Mouse (Mus musculus) limb, embryonic 11.5 days (tissue): ENCODE results near the gene Pon3. TPM values are rescaled to one million over a fixed set of nuclear protein-coding genes. Genes with fewer than 3 reads are reported as not detected.

Source experiments
- ATAC-seq: fragments of 200-750 bp; cut with Nextera tagmentation; 2 replicates; pipeline ENCODE4 v1.8.0; 2017; ENCODE audit warnings: low read depth; ENCODE audit not compliant: insufficient number of reproducible peaks, low FRiP score, low TSS enrichment
- DNase-seq: peaks from one replicate; pipeline ENCODE4 v3.0.0-alpha.2; 2015; ENCODE audit warnings: low spot score
- H3K27ac ChIP-seq: fragments of 300-500 bp; sonication (generic); replicated peaks from 2 replicates; pipeline ENCODE4 v1.5.1; 2014; ENCODE audit warnings: low read depth, mild to moderate bottlenecking, low read length
- H3K27me3 ChIP-seq: fragments of 300-500 bp; sonication (generic); 2 replicates; pipeline ENCODE4 v1.6.1; 2014; ENCODE audit warnings: mild to moderate bottlenecking, low read length, mixed read lengths; ENCODE audit not compliant: control insufficient read depth, insufficient read depth
- H3K36me3 ChIP-seq: fragments of 300-500 bp; sonication (generic); 2 replicates; pipeline ENCODE4 v1.6.1; 2014; ENCODE audit warnings: mild to moderate bottlenecking, low read length, moderate library complexity, mixed read lengths; ENCODE audit not compliant: control insufficient read depth, insufficient read depth
- H3K4me1 ChIP-seq: fragments of 300-500 bp; sonication (generic); 2 replicates; pipeline ENCODE4 v1.6.1; 2014; ENCODE audit warnings: low read length, mixed read lengths; ENCODE audit not compliant: control insufficient read depth, insufficient read depth
- H3K4me2 ChIP-seq: fragments of 300-500 bp; sonication (generic); 2 replicates; pipeline ENCODE4 v1.6.1; 2014; ENCODE audit warnings: low read depth, mild to moderate bottlenecking, moderate library complexity; ENCODE audit not compliant: severe bottlenecking
- H3K4me3 ChIP-seq: fragments of 300-500 bp; sonication (generic); 2 replicates; pipeline ENCODE4 v1.5.1; 2014; ENCODE audit warnings: low read depth, low read length
- H3K9ac ChIP-seq: fragments of 300-500 bp; sonication (generic); 2 replicates; pipeline ENCODE4 v1.6.1; 2014; ENCODE audit warnings: mild to moderate bottlenecking, low read length
- H3K9me3 ChIP-seq: fragments of 300-500 bp; sonication (generic); 2 replicates; pipeline ENCODE4 v1.6.1; 2016; ENCODE audit warnings: low read length; ENCODE audit not compliant: control insufficient read depth
- WGBS: fragments of 180-500 bp; shearing (Covaris S2); extraction: QIAGEN DNeasy Blood & Tissue Kit; methylation state at CpG from one replicate; pipeline ENCODE4 v1.1.7; 2014; 5-methylcytosine and 5-hydroxymethylcytosine counted together
- polyA plus RNA-seq: library from polyadenylated mRNA; unstranded; fragments of >200 nt; fragmentation: Nextera tagmentation; extraction: Ambion mirVana; gene quantifications from 2 replicates; pipeline ENCODE4 v1.2.1, GENCODE M21; 2014

Pon3 gene
- polyA plus RNA-seq, 1 experiment from 2014 or later: 8.3 TPM

DNA sequence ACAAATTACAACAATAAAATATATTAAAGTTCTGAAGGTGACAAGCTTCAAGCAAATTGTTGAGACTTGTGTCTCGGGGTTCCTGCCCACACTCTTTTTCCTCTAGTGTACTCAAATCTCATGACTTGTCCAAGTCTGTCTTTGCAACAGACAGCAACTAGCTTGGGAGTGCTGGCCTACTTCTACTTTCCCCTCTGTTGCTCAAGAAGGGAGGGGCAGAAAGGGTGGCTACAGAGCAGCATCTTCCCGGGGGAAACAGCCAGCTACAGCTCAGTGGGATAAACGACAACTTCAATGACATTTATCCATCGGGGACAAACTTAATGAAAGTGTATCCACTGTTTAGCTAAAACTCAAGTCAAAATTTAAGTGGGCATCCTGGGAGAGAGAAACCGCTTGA, 36.8 kb upstream of the Pon3 start:
- H3K4me3 ChIP-seq: no peak overlapping the region
- DNase-seq (no peak), ATAC-seq (no peak)
- H3K4me1 ChIP-seq: no peaks in the 10 kb centered on the region
- WGBS: 81% methylated on average over 5 of the region's 5 CpGs
- H3K36me3 ChIP-seq: no peaks in the 10 kb centered on the region
- no peaks in the 10 kb centered on the region for H3K27me3 ChIP-seq
- H3K4me2 ChIP-seq: no peak overlapping the region
- no peak overlapping the region for H3K9ac ChIP-seq
- no peak overlapping the region for H3K27ac ChIP-seq
- no peaks in the 10 kb centered on the region for H3K9me3 ChIP-seq

GRCm38 (mm10) chr6:5291450-5291849, 35.4 kb upstream of the Pon3 start:
- Histone ChIP-seq H3K9me3 (no peaks in the 10 kb centered on the region), H3K4me3 (no peak overlapping the region), H3K4me2 (no peak overlapping the region), H3K36me3 (no peaks in the 10 kb centered on the region), H3K4me1 (no peaks in the 10 kb centered on the region), H3K27ac (no peak overlapping the region), H3K27me3 (no peaks in the 10 kb centered on the region), H3K9ac (no peak overlapping the region)
- ATAC-seq (no peak), DNase-seq (no peak)
- 88% methylated on average over 4 of the region's 4 CpGs for WGBS

DNA sequence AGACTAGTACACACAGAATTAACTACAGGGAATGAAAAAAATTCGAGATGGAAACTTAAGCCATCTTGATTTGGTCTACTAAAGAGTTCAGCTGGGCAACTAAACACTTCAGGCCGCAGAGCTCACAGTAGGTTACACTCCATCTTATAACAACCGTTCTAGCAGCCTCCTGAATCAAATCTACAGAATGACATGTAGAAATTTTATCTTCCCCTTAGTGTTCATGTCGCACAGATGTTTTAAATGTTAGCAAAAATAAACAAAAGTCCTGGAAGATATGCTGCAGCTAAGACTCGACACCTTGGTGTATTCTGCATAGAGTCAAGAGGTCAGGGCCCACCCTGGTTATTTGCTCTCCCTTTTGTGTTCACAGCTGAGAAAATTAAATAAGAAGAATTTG, 31.8 kb upstream of the Pon3 start:
- Histone ChIP-seq H3K4me3 (no peak overlapping the region), H3K9me3 (no peaks in the 10 kb centered on the region), H3K27me3 (no peaks in the 10 kb centered on the region), H3K9ac (no peak overlapping the region), H3K4me2 (no peak overlapping the region), H3K27ac (no peak overlapping the region), H3K4me1 (no peaks in the 10 kb centered on the region), H3K36me3 (no peaks in the 10 kb centered on the region)
- DNase-seq (no peak), ATAC-seq (no peak)
- WGBS: 76% methylated on average over 5 of the region's 5 CpGs

- Histone ChIP-seq H3K9me3 (no peaks in the 10 kb centered on the region), H3K4me2 (no peak overlapping the region), H3K4me1 (no peaks in the 10 kb centered on the region), H3K27ac (no peak overlapping the region), H3K36me3 (no peaks in the 10 kb centered on the region), H3K9ac (no peak overlapping the region), H3K4me3 (no peak overlapping the region), H3K27me3 (no peaks in the 10 kb centered on the region)
- ATAC-seq: no peak
- no peak for DNase-seq
- 87% methylated on average over 2 of the region's 2 CpGs for whole genome bisulfite sequencing
Measured at GRCm38 (mm10) chr6:5287392-5287791, 31.3 kb upstream of the Pon3 start.

DNA sequence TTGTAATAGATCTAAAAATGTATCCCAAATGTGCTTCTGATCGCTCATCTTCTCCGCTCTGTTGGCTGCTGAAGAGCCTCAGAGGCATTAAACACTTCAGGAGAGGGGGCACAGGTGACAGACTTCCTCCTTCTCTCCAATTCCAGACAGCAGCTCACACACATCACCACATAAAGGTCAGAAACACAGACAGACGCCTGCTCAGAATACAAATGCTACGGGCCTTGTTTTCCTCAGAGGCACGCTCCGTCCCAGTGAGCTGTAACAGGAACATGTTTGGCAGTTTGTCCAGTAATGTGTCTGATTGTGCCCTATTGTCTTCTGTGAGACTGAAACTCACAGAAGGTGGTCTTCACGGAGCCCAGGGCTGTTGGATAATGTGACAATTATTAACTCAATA, 26.3 kb upstream of the Pon3 start:
- H3K27ac ChIP-seq: no peak overlapping the region
- H3K4me2 ChIP-seq: no peak overlapping the region
- no peak overlapping the region for H3K9ac ChIP-seq
- WGBS: 89% methylated on average over 7 of the region's 7 CpGs
- H3K27me3 ChIP-seq: no peaks in the 10 kb centered on the region
- H3K4me1 ChIP-seq: no peaks in the 10 kb centered on the region
- DNase-seq (no peak), ATAC-seq (no peak)
- no peaks in the 10 kb centered on the region for H3K36me3 ChIP-seq
- H3K9me3 ChIP-seq: no peaks in the 10 kb centered on the region
- no peak overlapping the region for H3K4me3 ChIP-seq

GRCm38 (mm10) chr6:5280576-5281305, 24.7 kb upstream of the Pon3 start:
- H3K4me2 ChIP-seq: no peak overlapping the region
- no peaks in the 10 kb centered on the region for H3K27me3 ChIP-seq
- no peak for ATAC-seq
- no peak overlapping the region for H3K27ac ChIP-seq
- H3K4me1 ChIP-seq: no peaks in the 10 kb centered on the region
- no peak for DNase-seq
- H3K9me3 ChIP-seq: no peaks in the 10 kb centered on the region
- H3K4me3 ChIP-seq: no peak overlapping the region
- WGBS: 48% methylated on average over 6 of the region's 6 CpGs
- H3K36me3 ChIP-seq: no peaks in the 10 kb centered on the region; the same call in 1 of the 2 replicates
- no peak overlapping the region for H3K9ac ChIP-seq

DNA sequence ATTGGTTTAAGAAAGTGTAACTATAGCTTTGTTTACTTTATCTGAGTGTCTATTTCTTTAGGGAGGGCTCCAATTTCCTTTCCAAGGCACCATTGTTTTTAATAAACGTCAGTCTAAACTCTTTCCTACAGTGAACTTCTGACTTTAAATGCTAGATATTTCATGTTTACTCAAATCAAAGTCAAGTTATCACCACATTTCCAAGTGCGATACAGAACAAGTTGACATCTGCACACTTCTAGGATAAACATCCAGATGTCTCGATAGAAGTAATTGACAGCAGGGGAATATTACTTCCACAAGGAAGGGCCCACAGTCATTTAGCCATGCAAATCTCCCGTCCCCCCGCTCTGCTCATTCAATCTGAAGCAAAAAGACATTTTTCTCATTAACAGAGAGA, 21.9 kb upstream of the Pon3 start:
- H3K4me2 ChIP-seq: no peak overlapping the region
- no peaks in the 10 kb centered on the region for H3K4me1 ChIP-seq
- H3K27me3 ChIP-seq: no peaks in the 10 kb centered on the region
- WGBS: 68% methylated on average over 5 of the region's 5 CpGs
- DNase-seq: no peak
- H3K4me3 ChIP-seq: no peak overlapping the region
- no peak overlapping the region for H3K27ac ChIP-seq
- H3K9me3 ChIP-seq: no peaks in the 10 kb centered on the region
- H3K36me3 ChIP-seq: no peaks in the 10 kb centered on the region; the same call in 1 of the 2 replicates
- H3K9ac ChIP-seq: no peak overlapping the region
- no peak for ATAC-seq

- no peak for DNase-seq
- Histone ChIP-seq H3K27ac (no peak overlapping the region), H3K4me2 (no peak overlapping the region), H3K9me3 (no peaks in the 10 kb centered on the region), H3K9ac (no peak overlapping the region), H3K27me3 (no peaks in the 10 kb centered on the region), H3K4me3 (no peak overlapping the region), H3K4me1 (no peaks in the 10 kb centered on the region), H3K36me3 (peaks cover 2% of the 10 kb centered on the region; the same call in 1 of the 2 replicates)
- no peak for ATAC-seq
- 72% methylated on average over 6 of the region's 6 CpGs for WGBS
Measured at GRCm38 (mm10) chr6:5269641-5270040, 13.6 kb upstream of the Pon3 start.

DNA sequence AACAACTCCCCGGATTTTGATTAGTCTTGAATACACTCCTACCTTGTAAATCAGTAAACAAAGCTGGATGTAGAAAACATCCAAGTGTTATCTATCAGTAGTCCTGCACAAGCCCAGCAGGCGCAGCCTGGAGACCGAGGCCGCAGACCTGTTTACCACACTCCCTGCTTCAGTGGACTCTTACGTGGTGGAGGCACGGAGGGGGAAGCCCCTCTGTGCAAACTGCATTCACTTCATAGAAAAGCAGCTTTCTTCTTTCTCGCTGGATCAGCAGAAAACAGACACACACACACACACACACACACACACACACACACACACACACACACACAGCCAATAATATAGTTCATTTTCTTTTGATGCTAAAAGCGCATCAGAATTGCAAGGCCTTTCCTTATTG, 8.7 kb upstream of the Pon3 start:
- H3K9ac ChIP-seq: no peak overlapping the region
- no peak for DNase-seq
- H3K27me3 ChIP-seq: no peaks in the 10 kb centered on the region
- no peaks in the 10 kb centered on the region for H3K36me3 ChIP-seq
- no peak overlapping the region for H3K4me2 ChIP-seq
- H3K4me3 ChIP-seq: no peak overlapping the region
- H3K27ac ChIP-seq: no peak overlapping the region
- no peaks in the 10 kb centered on the region for H3K9me3 ChIP-seq
- no peak for ATAC-seq
- no peaks in the 10 kb centered on the region for H3K4me1 ChIP-seq
- WGBS: 83% methylated on average over 8 of the region's 8 CpGs
